Mouse (Mus musculus) midbrain, embryonic 14.5 days (tissue): ENCODE measurements around the gene Anks1b. TPM values are rescaled to one million over a fixed set of nuclear protein-coding genes. Genes with fewer than 3 reads are reported as not detected.
A peak's percentile ranks its signal among the peaks of the same experiment; 100 is the strongest.

Experiments used
- ATAC-seq: fragments of 200-750 bp; cut with Nextera tagmentation; 2 replicates; pipeline ENCODE4 v1.8.0; 2017; ENCODE audit warnings: moderate number of reproducible peaks, moderate library complexity; ENCODE audit not compliant: low FRiP score, low TSS enrichment
- DNase-seq: peaks from one replicate; pipeline ENCODE4 v3.0.0-alpha.2; 2015
- H3K27ac ChIP-seq: fragments of 300-500 bp; sonication (generic); replicated peaks from 2 replicates; pipeline ENCODE4 v1.5.1; 2014; ENCODE audit warnings: mild to moderate bottlenecking, low read depth, low read length, moderate library complexity
- H3K27me3 ChIP-seq: fragments of 300-500 bp; sonication (generic); 2 replicates; pipeline ENCODE4 v1.6.1; 2014; ENCODE audit warnings: low read length, control low read depth, mixed read lengths; ENCODE audit not compliant: control insufficient read depth, insufficient read depth
- H3K36me3 ChIP-seq: fragments of 300-500 bp; sonication (generic); 2 replicates; pipeline ENCODE4 v1.6.1; 2014; ENCODE audit warnings: low read length, control low read depth; ENCODE audit not compliant: control insufficient read depth, insufficient read depth
- H3K4me1 ChIP-seq: fragments of 300-500 bp; sonication (generic); 2 replicates; pipeline ENCODE4 v1.6.1; 2014; ENCODE audit warnings: mild to moderate bottlenecking, antibody characterized with exemption, low read length, control low read depth; ENCODE audit not compliant: control insufficient read depth, insufficient read depth
- H3K4me2 ChIP-seq: fragments of 300-500 bp; sonication (generic); 2 replicates; pipeline ENCODE4 v1.6.1; 2014; ENCODE audit warnings: mild to moderate bottlenecking, low read length, moderate library complexity
- H3K4me3 ChIP-seq: fragments of 300-500 bp; sonication (generic); replicated peaks from 2 replicates; pipeline ENCODE4 v1.5.1; 2014; ENCODE audit warnings: low read depth, low read length
- H3K9ac ChIP-seq: fragments of 300-500 bp; sonication (generic); replicated peaks from 2 replicates; pipeline ENCODE4 v1.6.1; 2014; ENCODE audit warnings: mild to moderate bottlenecking, low read length, moderate library complexity
- H3K9me3 ChIP-seq: fragments of 300-500 bp; sonication (generic); 2 replicates; pipeline ENCODE4 v1.6.1; 2016; ENCODE audit warnings: low read length, control low read depth, mixed read lengths; ENCODE audit not compliant: control insufficient read depth
- WGBS: fragments of 180-500 bp; shearing (Covaris S2); extraction: QIAGEN DNeasy Blood & Tissue Kit; methylation state at CpG from one replicate; pipeline ENCODE4 v1.1.7; 2014; 5-methylcytosine and 5-hydroxymethylcytosine counted together
- polyA plus RNA-seq: library from polyadenylated mRNA; unstranded; fragments of >200 nt; fragmentation: Nextera tagmentation; extraction: Ambion mirVana; gene quantifications from 2 replicates; pipeline ENCODE4 v1.2.1, GENCODE M21; 2014

Gene Anks1b
- polyA plus RNA-seq, 1 experiment from 2014 or later, result 73.1 TPM

- Histone ChIP-seq H3K9ac (no peak overlapping the region), H3K4me3 (no peak overlapping the region), H3K9me3 (no peaks in the 10 kb centered on the region), H3K27me3 (no peaks in the 10 kb centered on the region), H3K4me2 (no peak overlapping the region), H3K27ac (no peak overlapping the region), H3K36me3 (no peaks in the 10 kb centered on the region), H3K4me1 (no peaks in the 10 kb centered on the region)
- WGBS, result 64% methylated on average over 3 of the region's 3 CpGs
- ATAC-seq (no peak), DNase-seq (peak; percentile 17)
Measured at GRCm38 (mm10) chr10:90258944-90259714, 385.8 kb downstream of the Anks1b start.

DNA sequence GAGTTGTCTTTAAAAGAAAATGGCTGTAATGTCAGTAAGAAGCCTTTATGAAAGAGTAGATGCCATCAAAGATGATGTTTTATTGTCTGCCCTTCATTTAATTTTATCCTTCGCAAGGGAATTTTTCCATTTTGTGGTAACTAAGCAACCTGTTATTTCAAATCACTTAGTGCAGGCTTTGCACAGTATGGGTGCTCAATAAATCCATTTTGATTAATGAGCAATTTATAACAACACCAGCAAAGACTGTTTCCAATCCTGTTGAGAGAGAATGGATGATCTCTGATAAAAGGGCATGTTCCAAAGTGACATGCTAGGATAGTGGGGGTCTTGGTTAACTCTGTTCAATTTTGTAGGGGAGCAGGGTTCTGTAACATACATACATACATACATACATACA, 398.0 kb downstream of the Anks1b start:
- Histone ChIP-seq H3K27ac (no peak overlapping the region), H3K4me3 (no peak overlapping the region), H3K36me3 (no peaks in the 10 kb centered on the region), H3K9ac (no peak overlapping the region), H3K4me2 (no peak overlapping the region), H3K9me3 (no peaks in the 10 kb centered on the region), H3K27me3 (no peaks in the 10 kb centered on the region), H3K4me1 (no peaks in the 10 kb centered on the region)
- ATAC-seq, result no peak
- WGBS, result 79% methylated on average over 1 of the region's 1 CpGs
- no peak for DNase-seq

- DNase-seq (no peak), ATAC-seq (no peak)
- WGBS, result 83% methylated on average over 2 of the region's 2 CpGs
- Histone ChIP-seq H3K4me3 (no peak overlapping the region), H3K27ac (no peak overlapping the region), H3K27me3 (no peaks in the 10 kb centered on the region), H3K36me3 (no peaks in the 10 kb centered on the region), H3K4me2 (no peak overlapping the region), H3K4me1 (no peaks in the 10 kb centered on the region), H3K9ac (no peak overlapping the region), H3K9me3 (no peaks in the 10 kb centered on the region)
Measured at GRCm38 (mm10) chr10:90273311-90273710, 400.0 kb downstream of the Anks1b start.

- WGBS, result 56% methylated on average over 1 of the region's 1 CpGs
- Histone ChIP-seq H3K9ac (no peak overlapping the region), H3K4me3 (no peak overlapping the region), H3K4me2 (no peak overlapping the region), H3K9me3 (no peaks in the 10 kb centered on the region), H3K27me3 (no peaks in the 10 kb centered on the region), H3K27ac (no peak overlapping the region), H3K36me3 (no peaks in the 10 kb centered on the region), H3K4me1 (no peaks in the 10 kb centered on the region)
- DNase-seq, result no peak
- ATAC-seq, result no peak
Measured at GRCm38 (mm10) chr10:90286589-90286988, 413.3 kb downstream of the Anks1b start.

- no peak for ATAC-seq
- H3K4me2 ChIP-seq, result no peak overlapping the region
- H3K4me1 ChIP-seq, result peaks cover 5% of the 10 kb centered on the region; the same call in 1 of the 2 replicates
- no peak overlapping the region for H3K4me3 ChIP-seq
- H3K9ac ChIP-seq, result no peak overlapping the region
- H3K9me3 ChIP-seq, result no peaks in the 10 kb centered on the region
- WGBS, result 60% methylated on average over 1 of the region's 1 CpGs
- no peak for DNase-seq
- H3K36me3 ChIP-seq, result no peaks in the 10 kb centered on the region
- no peaks in the 10 kb centered on the region for H3K27me3 ChIP-seq
- no peak overlapping the region for H3K27ac ChIP-seq
Measured at GRCm38 (mm10) chr10:90303249-90303648, 429.9 kb downstream of the Anks1b start.

- Histone ChIP-seq H3K4me3 (no peak overlapping the region), H3K4me1 (peaks cover 5% of the 10 kb centered on the region; the same call in 1 of the 2 replicates), H3K27ac (no peak overlapping the region), H3K9me3 (no peaks in the 10 kb centered on the region), H3K27me3 (no peaks in the 10 kb centered on the region), H3K9ac (no peak overlapping the region), H3K36me3 (no peaks in the 10 kb centered on the region), H3K4me2 (no peak overlapping the region)
- DNase-seq (peak; percentile 25), ATAC-seq (no peak)
Measured at GRCm38 (mm10) chr10:90306156-90306555, 432.8 kb downstream of the Anks1b start.

- Histone ChIP-seq H3K4me2 (no peak overlapping the region), H3K9ac (no peak overlapping the region), H3K27ac (0 out of 2 replicates have a peak overlapping the region, but pooled peaks have one; percentile 6), H3K27me3 (no peaks in the 10 kb centered on the region), H3K4me3 (no peak overlapping the region), H3K9me3 (no peaks in the 10 kb centered on the region), H3K4me1 (peaks cover 5% of the 10 kb centered on the region; the same call in 1 of the 2 replicates), H3K36me3 (no peaks in the 10 kb centered on the region)
- ATAC-seq (no peak), DNase-seq (no peak)
- 22% methylated on average over 5 of the region's 5 CpGs for WGBS
Measured at GRCm38 (mm10) chr10:90307931-90308555, 434.7 kb downstream of the Anks1b start.

DNA sequence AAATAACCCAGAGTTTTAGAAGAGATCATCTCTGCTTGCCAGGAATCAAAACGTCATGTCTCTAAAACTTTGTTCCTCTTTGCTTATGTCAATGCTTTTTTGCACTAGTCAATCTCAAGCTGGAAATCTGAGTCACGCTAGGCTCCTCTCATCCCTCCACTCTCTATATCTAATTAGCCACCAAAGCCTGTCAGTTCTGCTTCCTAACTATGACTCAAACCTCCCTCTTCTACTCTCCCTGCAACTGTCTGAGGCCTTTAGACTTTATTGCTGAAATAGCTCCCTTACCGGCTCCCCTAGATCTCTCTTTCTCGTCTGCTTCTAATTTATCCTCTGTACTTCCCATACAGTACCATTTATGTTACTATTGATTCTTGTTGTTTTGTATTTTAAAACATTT, 456.5 kb downstream of the Anks1b start:
- WGBS, result 94% methylated on average over 4 of the region's 4 CpGs
- H3K36me3 ChIP-seq, result no peaks in the 10 kb centered on the region
- H3K4me1 ChIP-seq, result no peaks in the 10 kb centered on the region
- DNase-seq, result no peak
- H3K9ac ChIP-seq, result no peak overlapping the region
- no peak overlapping the region for H3K4me2 ChIP-seq
- H3K9me3 ChIP-seq, result no peaks in the 10 kb centered on the region
- ATAC-seq, result no peak
- H3K4me3 ChIP-seq, result no peak overlapping the region
- no peaks in the 10 kb centered on the region for H3K27me3 ChIP-seq
- no peak overlapping the region for H3K27ac ChIP-seq

GRCm38 (mm10) chr10:90345394-90345793, 472.1 kb downstream of the Anks1b start:
- H3K9ac ChIP-seq, result no peak overlapping the region
- H3K36me3 ChIP-seq, result no peaks in the 10 kb centered on the region
- no peaks in the 10 kb centered on the region for H3K9me3 ChIP-seq
- 94% methylated on average over 1 of the region's 1 CpGs for WGBS
- no peak overlapping the region for H3K4me2 ChIP-seq
- DNase-seq (no peak), ATAC-seq (no peak)
- no peak overlapping the region for H3K4me3 ChIP-seq
- H3K27me3 ChIP-seq, result no peaks in the 10 kb centered on the region
- no peak overlapping the region for H3K27ac ChIP-seq
- H3K4me1 ChIP-seq, result no peaks in the 10 kb centered on the region
